ENCODE assay signal across 8 mouse cellular contexts in the genomic region with DNA sequence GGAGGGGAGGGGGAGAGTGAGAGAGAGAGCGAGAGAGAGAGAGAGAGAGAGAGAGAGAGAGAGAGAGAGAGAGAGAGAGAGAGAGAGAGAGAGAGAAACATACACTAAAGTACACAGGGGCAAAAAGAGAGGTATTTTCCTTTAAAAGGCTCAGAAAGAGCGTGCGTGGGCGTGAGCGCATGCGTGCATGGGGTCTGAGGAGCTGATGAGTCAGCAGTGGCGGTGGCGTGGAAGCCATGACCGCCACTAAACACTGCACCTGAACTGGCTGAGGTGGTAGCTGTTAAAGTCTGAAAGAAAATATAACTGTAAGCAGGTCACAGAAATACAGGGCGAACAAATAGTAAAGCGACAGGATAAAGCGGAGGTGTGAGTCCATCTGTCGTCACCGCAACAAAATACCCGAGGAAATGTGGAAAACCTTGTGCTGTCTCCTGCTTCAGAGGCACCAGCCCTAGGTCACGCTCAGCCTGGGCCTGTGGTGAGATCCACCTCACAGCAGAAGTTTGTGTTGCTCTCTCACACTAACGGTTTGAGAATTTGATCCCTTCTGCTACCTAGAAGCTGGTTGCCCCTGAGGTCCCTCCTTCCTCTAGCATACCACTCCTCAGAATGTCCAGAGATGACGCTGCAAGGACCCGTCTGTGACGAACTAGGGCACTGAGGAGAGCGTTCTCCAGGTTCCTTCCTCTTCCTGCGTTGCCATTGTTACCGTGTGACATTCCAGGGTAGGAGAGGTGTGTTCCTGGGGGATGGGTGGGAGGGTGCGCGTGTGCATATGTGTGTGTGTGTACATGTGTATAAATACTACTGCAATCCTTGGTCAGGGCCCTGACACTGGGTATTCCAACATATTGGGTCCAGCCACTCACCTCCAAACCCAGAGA. TPM values are rescaled to one million over a fixed set of nuclear protein-coding genes. Genes with fewer than 3 reads are reported as not detected.
A peak's percentile ranks its signal among the peaks of the same experiment; 100 is the strongest.
DNase-seq lines count a peak whose midpoint lies in the region; TF ChIP-seq lines count a peak whose summit lies in the region.
"Had no signal": no experiment of that assay in that cellular context is flagged by ENCODE, and none has a peak within 500 bp of the region (broad histone marks: within the 10 kb centered on the region; RNA-seq: fewer than 3 reads in every experiment).

No protein-coding gene starts in this region.

- no peaks in the 10 kb centered on the region for H3K9me3 ChIP-seq in ES-Bruce4 (replicated peaks; ENCODE audit: control insufficient read depth, insufficient read depth, low read length, poor library complexity, severe bottlenecking)

- peak; percentile 9 to 22 for DNase-seq in kidney, postnatal 36 days
- no peak for DNase-seq in kidney, postnatal 25 days
- peak; percentile 6 for DNase-seq in induced T-regulatory cell, adult 2 months (ENCODE audit: low read depth)
- no peak for DNase-seq in retina, postnatal 1 day
- DNase-seq in gastrocnemius, postnatal 14 days: no peak

- no peak overlapping the region for H3K9ac ChIP-seq in ES-Bruce4 (ENCODE audit: low read depth, poor library complexity, severe bottlenecking)

- no peaks in the 10 kb centered on the region for H3K79me2 ChIP-seq in C2C12 (ENCODE audit: control insufficient read depth, insufficient read depth)

- no peaks in the 10 kb centered on the region for H3K27me3 ChIP-seq in C2C12 (ENCODE audit: control insufficient read depth, insufficient read depth, insufficient read length)
- H3K27me3 ChIP-seq in ES-Bruce4 (ENCODE audit: control insufficient read depth, insufficient read depth, low read length, poor library complexity, severe bottlenecking): peaks cover 2% of the 10 kb centered on the region; the same call in 1 of the 2 replicates

- TF ChIP-seq EP300 in ES-Bruce4 (IDR thresholded peaks at IDR 0.05; ENCODE audit: insufficient read depth, low read depth, low read length): no peak

- no peaks in the 10 kb centered on the region for H3K79me3 ChIP-seq in C2C12 (ENCODE audit: low read depth)

- TF ChIP-seq CTCF in C2C12 (IDR thresholded peaks at IDR 0.05; ENCODE audit: control insufficient read depth, insufficient read depth, insufficient read length) (no peak), ES-Bruce4 (IDR thresholded peaks at IDR 0.05; ENCODE audit: low read depth, low read length) (no peak)

- no peaks in the 10 kb centered on the region for H3K36me3 ChIP-seq in C2C12 (ENCODE audit: control insufficient read depth, insufficient read depth)
- no peaks in the 10 kb centered on the region for H3K36me3 ChIP-seq in ES-Bruce4 (ENCODE audit: control insufficient read depth, insufficient read depth, low read length, poor library complexity, severe bottlenecking)

- peak overlapping the region; percentile 30 for H3ac ChIP-seq in C2C12 (ENCODE audit: control insufficient read depth, insufficient read length, low read depth)

- H3K4me1 ChIP-seq in ES-Bruce4 (ENCODE audit: control insufficient read depth, insufficient read depth, low read length): peaks cover 6% of the 10 kb centered on the region

- TF ChIP-seq POLR2A in ES-Bruce4 (IDR thresholded peaks at IDR 0.05; ENCODE audit: insufficient read depth, low read length): no peak

- H3K27ac ChIP-seq in ES-Bruce4 (ENCODE audit: insufficient read depth, low read length): no peak overlapping the region
- H3K27ac ChIP-seq: stomach, postnatal 0 days had no signal

- H3K4me3 ChIP-seq in C2C12 (ENCODE audit: insufficient read depth, poor library complexity, severe bottlenecking) (no peak overlapping the region), ES-Bruce4 (ENCODE audit: low read depth, low read length) (peak overlapping the region; percentile 17; the same call in 1 of the 2 replicates)

- intact Hi-C loops in gastrocnemius, postnatal 14 days (cut with DNase I; ENCODE audit: low total_unique reads): no loop called here

TF ChIP-seq in C2C12, 6 proteins besides CTCF, POLR2A, EP300 and RAD21:
- TF ChIP-seq MYOG (IDR thresholded peaks at IDR 0.05; ENCODE audit: control insufficient read depth, extremely low read depth, insufficient read length) (no peak), FOSL1 (IDR thresholded peaks at IDR 0.05; ENCODE audit: insufficient read depth, low read length, poor library complexity, severe bottlenecking) (no peak)

RNA-seq across cellular contexts. Expression of a gene that starts 38.8 kb away (rescaled TPM):
- polyA plus RNA-seq in C2C12 (2012; fragmentation: generic; extraction: Trizol) (not detected), ES-Bruce4 (2011; ENCODE audit: insufficient read depth, insufficient read length, low read depth, missing spikeins) (not detected in 2 replicates)
- not detected for total RNA-seq in gastrocnemius, postnatal 14 days (2021)

Comparison
In these comparisons a context has a peak if more than half of its experiments do, and no peak if none do; other contexts are left out.
1. DNase-seq: peak in kidney, postnatal 36 days (2 of 2) and induced T-regulatory cell, adult 2 months (single experiment); none in kidney, postnatal 25 days (0 of 2), retina, postnatal 1 day (single experiment) and gastrocnemius, postnatal 14 days (single experiment).